Mouse (Mus musculus): ENCODE results near the gene Zbtb38.
A peak's percentile ranks its signal among the peaks of the same experiment; 100 is the strongest.

DNA sequence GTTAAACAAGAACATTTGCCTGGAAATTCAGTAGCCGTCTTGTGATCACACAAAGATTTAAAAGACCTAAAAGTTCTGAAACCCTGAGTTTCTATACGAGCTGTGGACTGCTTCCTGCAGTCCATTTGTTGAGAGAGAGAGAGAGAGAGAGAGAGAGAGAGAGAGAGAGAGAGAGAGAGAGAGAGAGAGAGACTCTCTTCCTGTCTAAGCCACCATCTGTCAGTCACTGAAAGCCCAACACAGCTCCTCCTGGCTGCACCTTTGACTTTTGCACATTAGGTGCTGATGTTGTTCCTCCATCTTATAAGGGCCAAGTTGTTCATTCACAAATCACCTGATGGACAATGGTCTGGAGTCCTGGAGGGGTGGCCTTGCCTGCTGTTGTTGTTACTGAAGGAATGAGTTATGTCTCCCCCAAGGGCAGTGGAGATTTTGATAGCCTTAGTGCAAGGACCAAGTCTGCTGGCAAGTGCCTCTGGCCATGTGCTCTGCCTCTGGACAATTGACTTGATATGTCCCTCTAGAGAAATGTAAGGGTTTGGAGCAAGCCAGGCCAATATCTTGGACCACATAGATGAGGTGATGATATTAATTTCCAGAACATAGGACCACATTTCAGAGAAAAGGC, 105.8 kb downstream of the Zbtb38 start:
- TF ChIP-seq CTCF (IDR thresholded peaks at IDR 0.05; ENCODE audit: low read depth), result 0 out of 2 replicates have a peak, but pooled peaks have one; percentile 11
- TF ChIP-seq EP300 (optimal IDR thresholded peaks at IDR 0.05), result no peak

Measured in stomach, postnatal 0 days (tissue).